Mouse (Mus musculus) testis, adult 2 months (tissue): ENCODE results near the gene Sult4a1. TPM values are rescaled to one million over a fixed set of nuclear protein-coding genes. Genes with fewer than 3 reads are reported as not detected.
"Not testable (repeated sequence)": the region's sequence is repeated elsewhere in the genome, so short reads cannot be mapped to it uniquely, and the experiment has no call there.

Experiments used
- H3K27ac ChIP-seq: fragments of 200-500 bp; 2 replicates; pipeline ENCODE4 v1.5.1; 2012; ENCODE audit warnings: low read depth, low read length; ENCODE audit not compliant: control insufficient read depth, insufficient read depth
- H3K27me3 ChIP-seq: fragments of 200-500 bp; 2 replicates; pipeline ENCODE4 v1.6.1; 2012; ENCODE audit warnings: mild to moderate bottlenecking, low read length, moderate library complexity; ENCODE audit not compliant: control insufficient read depth, insufficient read depth
- H3K36me3 ChIP-seq: fragments of 200-500 bp; 2 replicates; pipeline ENCODE4 v1.6.1; 2012; ENCODE audit warnings: mild to moderate bottlenecking, low read length; ENCODE audit not compliant: control insufficient read depth, insufficient read depth
- H3K4me1 ChIP-seq: fragments of 200-500 bp; 2 replicates; pipeline ENCODE4 v1.6.1; 2012; ENCODE audit warnings: low read length; ENCODE audit not compliant: control insufficient read depth, insufficient read depth
- H3K4me3 ChIP-seq: fragments of 200-500 bp; 2 replicates; pipeline ENCODE4 v1.5.1; 2012; ENCODE audit warnings: low read depth, mild to moderate bottlenecking, low read length, moderate library complexity, mixed read lengths; ENCODE audit not compliant: control insufficient read depth
- CTCF ChIP-seq: fragments of 200-500 bp; IDR thresholded peaks from 2 replicates; pipeline ENCODE4 v1.5.1; 2012; ENCODE audit warnings: low read depth, mild to moderate bottlenecking, inconsistent platforms, low read length, moderate library complexity; ENCODE audit not compliant: control insufficient read depth, insufficient read depth, insufficient replicate concordance
- POLR2A ChIP-seq: fragments of 200-500 bp; IDR thresholded peaks from 2 replicates; pipeline ENCODE4 v1.6.1; 2012; ENCODE audit warnings: low read depth, mild to moderate bottlenecking, inconsistent platforms, low read length, moderate library complexity; ENCODE audit not compliant: control insufficient read depth
- polyA plus RNA-seq: library from polyadenylated mRNA; depleted of rRNA; stranded (reverse); fragments of >200 nt; gene quantifications from 2 replicates; pipeline ENCODE4 v1.2.3, GENCODE M21; 2012

Gene Sult4a1
- polyA plus RNA-seq, 1 experiment, result 5.6 TPM

DNA sequence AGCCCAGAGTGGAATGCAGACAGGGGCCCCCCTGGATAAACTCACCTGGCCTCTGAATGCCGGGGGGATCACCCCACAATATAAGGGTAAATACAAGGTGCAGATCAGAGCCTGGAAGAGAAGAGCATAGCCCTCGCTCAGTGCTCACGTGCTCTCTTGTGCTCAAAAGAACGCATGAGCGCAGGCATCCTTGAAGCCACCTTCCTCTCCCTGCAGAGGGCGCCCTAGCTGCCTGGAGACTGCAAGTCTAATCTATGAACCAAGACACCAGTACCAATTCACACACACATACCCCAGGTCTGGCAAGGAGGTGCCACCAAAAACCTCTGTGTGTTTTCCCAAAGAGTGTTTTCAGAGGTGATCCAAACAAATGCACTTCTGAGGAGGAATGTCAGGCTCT lies 15.1 kb upstream of the Sult4a1 start:
- no peak for TF ChIP-seq POLR2A
- peak; percentile 55; the same call in 1 of the 2 replicates for TF ChIP-seq CTCF
- Histone ChIP-seq H3K4me3 (no peak overlapping the region), H3K4me1 (no peaks in the 10 kb centered on the region), H3K27me3 (no peaks in the 10 kb centered on the region), H3K27ac (no peak overlapping the region), H3K36me3 (no peaks in the 10 kb centered on the region)

DNA sequence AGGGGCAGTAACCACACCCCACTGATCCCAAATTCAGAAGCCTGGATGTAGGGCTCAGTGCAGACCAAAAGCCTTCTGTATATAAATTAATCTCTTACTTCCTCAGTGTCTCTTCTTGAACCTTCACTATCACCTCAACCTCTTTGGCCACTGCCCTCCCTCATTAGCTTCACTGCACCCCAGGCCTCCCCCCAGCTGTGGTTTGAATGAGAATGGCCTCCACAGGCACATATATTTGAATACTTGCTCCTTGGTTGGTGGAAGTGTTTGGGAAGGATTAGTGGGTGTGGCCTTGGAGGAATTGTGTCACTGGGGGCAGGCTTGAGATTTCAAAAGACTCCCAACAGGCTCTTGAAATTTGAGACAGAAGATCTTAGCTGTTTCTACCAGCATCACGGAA lies 10.9 kb upstream of the Sult4a1 start:
- Histone ChIP-seq H3K27ac (no peak overlapping the region), H3K36me3 (no peaks in the 10 kb centered on the region)

DNA sequence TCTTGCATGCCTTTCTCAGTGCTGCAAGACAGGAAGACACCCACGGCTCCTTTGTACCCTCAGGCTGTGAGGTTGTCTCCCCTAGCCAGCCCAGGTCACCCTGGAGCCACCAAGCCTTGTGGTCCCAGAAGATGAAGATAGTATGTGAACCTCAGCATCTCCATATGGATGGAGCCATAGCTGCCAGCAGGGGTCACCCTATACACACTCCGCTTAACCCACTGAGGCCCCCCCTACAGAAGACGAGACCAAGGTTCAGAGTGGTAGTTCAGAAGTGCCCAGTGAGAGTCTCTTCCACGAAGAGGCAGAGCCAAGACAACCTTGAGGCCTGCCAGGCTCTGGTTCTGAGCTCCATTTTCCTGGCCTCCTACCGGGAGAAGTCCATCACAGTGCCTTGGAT lies 10.2 kb upstream of the Sult4a1 start:
- no peaks in the 10 kb centered on the region for H3K4me1 ChIP-seq
- TF ChIP-seq POLR2A, result no peak
- no peak for TF ChIP-seq CTCF
- no peaks in the 10 kb centered on the region for H3K27me3 ChIP-seq
- no peaks in the 10 kb centered on the region for H3K36me3 ChIP-seq
- no peak overlapping the region for H3K4me3 ChIP-seq
- no peak overlapping the region for H3K27ac ChIP-seq

More for the DNA sequence above, 10.9 kb upstream of the Sult4a1 start:
- Histone ChIP-seq H3K27me3 (no peaks in the 10 kb centered on the region), H3K4me3 (no peak overlapping the region), H3K4me1 (no peaks in the 10 kb centered on the region)
- TF ChIP-seq POLR2A, result no peak
- TF ChIP-seq CTCF, result no peak

DNA sequence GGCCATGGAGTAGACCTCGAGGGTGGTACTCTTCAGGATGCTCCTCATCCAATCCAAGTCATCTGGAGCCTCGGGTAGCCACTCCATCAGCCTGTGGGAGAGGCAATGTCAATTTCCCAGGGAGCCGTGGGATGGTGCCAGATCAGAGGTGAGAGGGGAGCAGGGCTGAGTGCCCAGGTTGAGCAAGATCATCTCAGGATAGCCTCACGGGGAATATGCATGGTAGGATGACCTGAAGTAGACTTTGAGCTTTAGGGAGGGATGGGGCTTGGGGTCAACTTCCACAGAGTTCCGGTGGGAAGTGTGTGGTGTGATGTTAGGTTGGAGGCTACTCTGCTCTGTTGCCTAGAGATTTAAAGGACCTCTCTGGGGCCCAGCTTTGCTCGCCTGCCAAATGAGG lies 8.3 kb upstream of the Sult4a1 start:
- H3K27ac ChIP-seq, result no peak overlapping the region
- H3K4me3 ChIP-seq, result no peak overlapping the region
- no peaks in the 10 kb centered on the region for H3K27me3 ChIP-seq
- H3K36me3 ChIP-seq, result no peaks in the 10 kb centered on the region
- TF ChIP-seq CTCF, result no peak
- no peak for TF ChIP-seq POLR2A
- H3K4me1 ChIP-seq, result no peaks in the 10 kb centered on the region

DNA sequence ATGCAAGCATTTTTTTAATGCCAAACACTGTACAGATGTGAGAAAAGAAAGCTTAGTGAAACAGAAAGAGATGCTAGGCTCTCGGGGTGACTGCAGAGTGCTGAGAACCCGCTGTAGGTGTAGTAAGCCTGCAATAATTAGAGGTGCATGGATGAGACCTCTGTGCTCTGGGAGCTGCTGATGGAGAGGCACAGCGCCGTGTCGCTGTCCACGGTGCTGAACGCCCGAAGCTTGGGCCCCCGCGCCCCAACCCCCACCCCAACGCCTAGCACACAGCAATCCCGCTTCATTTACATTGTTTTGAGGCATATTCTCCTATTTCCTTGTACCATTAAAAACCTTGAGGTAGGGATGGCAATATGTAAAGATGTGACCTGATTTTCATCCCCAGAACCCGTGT lies 3.3 kb upstream of the Sult4a1 start:
- Histone ChIP-seq H3K27ac (no peak overlapping the region), H3K27me3 (no peaks in the 10 kb centered on the region), H3K4me1 (peaks cover 11% of the 10 kb centered on the region), H3K4me3 (no peak overlapping the region), H3K36me3 (no peaks in the 10 kb centered on the region)
- no peak for TF ChIP-seq CTCF
- no peak for TF ChIP-seq POLR2A

DNA sequence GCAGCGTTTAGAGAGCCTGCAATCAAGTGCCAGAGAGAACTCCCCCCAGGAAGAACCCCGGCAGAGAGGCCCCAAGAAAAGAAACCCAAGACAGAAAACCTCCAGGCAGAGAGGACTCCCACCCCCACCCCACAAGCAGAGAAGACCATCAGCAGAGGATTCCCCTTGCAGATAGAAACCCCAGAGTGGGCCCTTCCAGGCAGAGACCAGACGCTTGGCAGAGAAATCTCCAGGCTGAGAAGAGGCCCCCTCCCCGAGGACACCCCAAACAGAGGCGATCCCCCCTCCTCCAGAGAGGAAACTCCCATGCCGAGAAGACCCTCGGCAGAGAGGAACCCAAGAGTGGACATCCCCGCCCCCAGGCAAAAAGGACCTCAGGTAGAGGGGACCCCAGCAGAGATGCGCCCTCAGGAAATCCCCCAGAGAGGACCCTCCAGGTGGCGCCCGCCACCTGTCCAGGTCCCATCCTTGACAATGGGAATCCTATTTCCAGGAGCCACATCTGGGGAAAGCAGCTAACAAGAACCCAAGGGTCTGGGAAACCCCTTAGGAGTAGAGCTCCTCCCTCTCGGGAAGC lies 458 bp upstream of the Sult4a1 start:
- H3K4me1 ChIP-seq, result peaks cover 11% of the 10 kb centered on the region
- TF ChIP-seq CTCF, result no peak
- no peak for TF ChIP-seq POLR2A
- no peaks in the 10 kb centered on the region for H3K36me3 ChIP-seq
- H3K27ac ChIP-seq, result no peak overlapping the region
- no peak overlapping the region; the same call in 1 of the 2 replicates for H3K4me3 ChIP-seq
- H3K27me3 ChIP-seq, result no peaks in the 10 kb centered on the region

DNA sequence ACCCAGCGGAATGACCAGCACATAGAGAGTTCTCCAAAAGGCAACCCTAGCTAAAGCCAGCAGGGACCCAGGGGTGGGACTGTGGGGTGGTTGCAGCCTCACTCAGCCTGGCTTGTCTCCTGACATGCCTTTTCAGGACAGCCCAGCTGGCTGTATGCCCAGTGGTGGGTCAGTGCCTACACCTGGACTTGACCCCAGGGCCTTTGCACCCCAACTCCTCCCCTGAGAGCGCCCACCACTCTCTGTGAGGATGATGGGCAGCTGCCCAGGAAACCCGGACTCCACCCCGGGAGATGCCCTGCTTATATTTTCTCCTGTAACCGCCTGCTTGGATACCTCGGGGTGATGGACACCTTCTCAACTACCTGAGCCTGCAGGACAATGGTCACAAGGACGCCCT lies 928 bp downstream of the Sult4a1 start:
- no peak for TF ChIP-seq CTCF
- no peak for TF ChIP-seq POLR2A
- H3K27ac ChIP-seq, result no peak overlapping the region
- peaks cover 11% of the 10 kb centered on the region for H3K4me1 ChIP-seq
- no peak overlapping the region for H3K4me3 ChIP-seq
- no peaks in the 10 kb centered on the region for H3K27me3 ChIP-seq
- H3K36me3 ChIP-seq, result no peaks in the 10 kb centered on the region

DNA sequence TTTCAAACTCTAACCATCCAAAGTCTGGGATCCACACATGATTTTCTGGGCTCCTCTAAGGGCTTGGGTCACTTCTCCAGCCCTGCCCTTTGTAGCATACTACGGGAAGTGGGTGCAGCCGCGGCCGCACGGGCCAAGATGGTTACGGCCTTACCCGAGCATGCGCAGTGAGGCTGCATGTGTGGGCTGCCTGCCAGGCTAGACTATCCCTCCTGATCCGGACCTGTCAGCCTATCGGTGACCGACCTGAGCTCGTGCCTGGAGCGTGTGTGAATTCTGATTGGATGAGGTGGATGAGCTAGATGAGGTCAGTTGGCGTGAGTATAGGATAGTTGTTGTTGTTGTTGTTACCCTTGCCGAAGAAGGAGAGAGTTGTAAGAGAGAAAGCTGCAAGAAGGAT lies 8.0 kb downstream of the Sult4a1 start:
- not testable (repeated sequence) for H3K36me3 ChIP-seq, H3K27me3 ChIP-seq, H3K4me1 ChIP-seq, H3K4me3 ChIP-seq, H3K27ac ChIP-seq
